26 mouse cellular contexts compared by ENCODE assay signal in genomic region chr6:29557112-29557511, GRCm38 (mm10).
"Had no signal": no experiment of that assay in that cellular context is flagged by ENCODE, and none has a peak within 500 bp of the region (broad histone marks: within the 10 kb centered on the region; RNA-seq: fewer than 3 reads in every experiment).

No protein-coding gene starts in this region.

- H3K9ac ChIP-seq: heart, embryonic 12.5 days; hindbrain, embryonic 12.5 days; hindbrain, embryonic 14.5 days; intestine, embryonic 15.5 days; limb, embryonic 13.5 days; limb, embryonic 15.5 days; liver, embryonic 12.5 days; liver, embryonic 14.5 days had no signal

- H3K27ac ChIP-seq: gastrocnemius, adult 2 months; heart, embryonic 10.5 days; hindbrain, embryonic 10.5 days; hindbrain, embryonic 12.5 days; hindbrain, embryonic 14.5 days; intestine, embryonic 15.5 days; layer of hippocampus, adult 2 months; limb, embryonic 13.5 days; limb, embryonic 15.5 days; liver, embryonic 12.5 days; liver, embryonic 14.5 days had no signal

- H3K27me3 ChIP-seq: heart, embryonic 12.5 days; hindbrain, embryonic 12.5 days; intestine, embryonic 15.5 days; limb, embryonic 13.5 days; limb, embryonic 15.5 days; liver, embryonic 12.5 days had no signal

- H3K4me1 ChIP-seq: heart, embryonic 10.5 days; heart, embryonic 12.5 days; hindbrain, embryonic 10.5 days; hindbrain, embryonic 12.5 days; intestine, embryonic 15.5 days; limb, embryonic 13.5 days; limb, embryonic 15.5 days; liver, embryonic 12.5 days had no signal

- H3K4me3 ChIP-seq: gastrocnemius, adult 2 months; heart, embryonic 10.5 days; heart, embryonic 12.5 days; hindbrain, embryonic 10.5 days; hindbrain, embryonic 12.5 days; intestine, embryonic 15.5 days; layer of hippocampus, adult 2 months; limb, embryonic 13.5 days; limb, embryonic 15.5 days; liver, embryonic 12.5 days had no signal

- ATAC-seq: hindbrain, embryonic 16.5 days; intestine, embryonic 15.5 days; intestine, postnatal 0 days; liver, embryonic 12.5 days had no signal

- H3K4me2 ChIP-seq: heart, embryonic 12.5 days; hindbrain, embryonic 12.5 days; hindbrain, embryonic 14.5 days; intestine, embryonic 15.5 days; limb, embryonic 13.5 days; limb, embryonic 15.5 days; liver, embryonic 12.5 days had no signal

- DNase-seq: gastrocnemius, adult 2 months; gastrocnemius, postnatal 10 days; gastrocnemius, postnatal 25 days; heart, adult 18-20 months; heart, postnatal 10 days; heart, postnatal 4 days; kidney, adult 18-20 months; kidney, adult 8-10 months; kidney, postnatal 10 days; kidney, postnatal 25 days; kidney, postnatal 4 days; layer of hippocampus, postnatal 36 days; left cerebral cortex, postnatal 4 days had no signal

- H3K9me3 ChIP-seq: heart, embryonic 10.5 days; heart, embryonic 12.5 days; hindbrain, embryonic 10.5 days; hindbrain, embryonic 12.5 days; intestine, embryonic 15.5 days; limb, embryonic 13.5 days; limb, embryonic 15.5 days; liver, embryonic 12.5 days had no signal
